ENCODE assay signal across 17 mouse cellular contexts in the genomic region with DNA sequence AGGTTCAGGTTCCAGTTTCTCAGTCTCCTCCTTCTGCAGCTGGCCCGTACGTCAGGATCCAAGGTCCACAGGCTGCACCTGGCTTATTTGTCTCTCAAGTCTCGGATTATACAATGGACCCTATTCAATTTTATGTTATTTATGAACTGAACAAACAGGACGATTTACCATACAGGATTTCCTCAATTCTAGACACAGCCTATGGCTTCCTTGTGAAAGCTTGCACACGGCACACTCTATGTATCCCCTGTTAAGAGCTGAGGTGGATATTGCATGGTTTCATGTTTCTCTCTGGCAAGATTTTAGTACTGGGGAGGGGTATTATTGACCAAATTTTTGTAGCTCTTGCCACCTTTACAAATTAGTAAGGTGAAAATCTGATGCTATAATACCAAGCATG.
"Had no signal": no experiment of that assay in that cellular context is flagged by ENCODE, and none has a peak within 500 bp of the region (broad histone marks: within the 10 kb centered on the region; RNA-seq: fewer than 3 reads in every experiment).

No protein-coding gene starts in this region.

- H3K36me3 ChIP-seq: midbrain, embryonic 10.5 days; midbrain, embryonic 12.5 days; neural tube, embryonic 13.5 days; neural tube, embryonic 15.5 days; stomach, embryonic 15.5 days had no signal

- DNase-seq: lung, adult 18-20 months; lung, embryonic 14.5 days; lung, postnatal 10 days; lung, postnatal 4 days; midbrain, embryonic 14.5 days; retina, postnatal 1 day; right cerebral cortex, adult 18-20 months; right cerebral cortex, postnatal 25 days; thymus, adult 18-20 months; thymus, postnatal 25 days; thymus, postnatal 4 days had no signal

- H3K27me3 ChIP-seq: midbrain, embryonic 12.5 days; neural tube, embryonic 13.5 days; neural tube, embryonic 15.5 days; stomach, embryonic 15.5 days had no signal

- H3K4me2 ChIP-seq: lung, embryonic 14.5 days; midbrain, embryonic 12.5 days; neural tube, embryonic 13.5 days; neural tube, embryonic 15.5 days; stomach, embryonic 15.5 days had no signal

- H3K9ac ChIP-seq: lung, embryonic 14.5 days; midbrain, embryonic 12.5 days; neural tube, embryonic 13.5 days; neural tube, embryonic 15.5 days; stomach, embryonic 15.5 days had no signal

- H3K4me3 ChIP-seq: midbrain, embryonic 10.5 days; midbrain, embryonic 12.5 days; myocyte; neural tube, embryonic 13.5 days; neural tube, embryonic 15.5 days; stomach, embryonic 15.5 days had no signal

- H3K4me1 ChIP-seq: midbrain, embryonic 12.5 days had no signal

- H3K27ac ChIP-seq: midbrain, embryonic 10.5 days; midbrain, embryonic 12.5 days; neural tube, embryonic 13.5 days; neural tube, embryonic 15.5 days; stomach, embryonic 15.5 days had no signal

- H3K9me3 ChIP-seq: midbrain, embryonic 10.5 days; midbrain, embryonic 12.5 days; neural tube, embryonic 13.5 days; neural tube, embryonic 15.5 days; stomach, embryonic 15.5 days had no signal
